Mouse (Mus musculus): Measurements from ENCODE around the gene AC109138.7. TPM values are rescaled to one million over a fixed set of nuclear protein-coding genes. Genes with fewer than 3 reads are reported as not detected.
A peak's percentile ranks its signal among the peaks of the same experiment; 100 is the strongest.

The AC109138.7 gene
- total and polyA plus RNA-seq, 2 experiments, result not detected

GRCm38 (mm10) chr19:4254230-4254629 is 40.1 kb downstream of the AC109138.7 start:
- Histone ChIP-seq H3K27me3 (ENCODE audit: control insufficient read depth, insufficient read depth, low read length) (no peaks in the 10 kb centered on the region), H3K79me2 (ENCODE audit: control insufficient read depth, insufficient read depth, low read length) (no peaks in the 10 kb centered on the region), H3K9ac (ENCODE audit: low read depth, low read length) (no peak overlapping the region), H3K4me1 (ENCODE audit: control insufficient read depth, insufficient read depth, low read length) (no peaks in the 10 kb centered on the region), H3K4me3 (ENCODE audit: insufficient read depth, low read depth, low read length) (no peak overlapping the region), H3K27ac (replicated peaks; ENCODE audit: insufficient read depth, low read depth, low read length) (no peak overlapping the region), H3K36me3 (ENCODE audit: control insufficient read depth, insufficient read depth, low read length) (no peaks in the 10 kb centered on the region)
- no peak for DNase-seq (ENCODE audit: extremely low read depth, low read depth, low spot score)
- TF ChIP-seq POLR2A (IDR thresholded peaks at IDR 0.05; ENCODE audit: extremely low read depth, insufficient read depth, low read length), result no peak
- no peak for TF ChIP-seq CTCF (IDR thresholded peaks at IDR 0.05; ENCODE audit: low read depth, low read length)
- WGBS, result 95% methylated on average over 7 of the region's 7 CpGs

DNA sequence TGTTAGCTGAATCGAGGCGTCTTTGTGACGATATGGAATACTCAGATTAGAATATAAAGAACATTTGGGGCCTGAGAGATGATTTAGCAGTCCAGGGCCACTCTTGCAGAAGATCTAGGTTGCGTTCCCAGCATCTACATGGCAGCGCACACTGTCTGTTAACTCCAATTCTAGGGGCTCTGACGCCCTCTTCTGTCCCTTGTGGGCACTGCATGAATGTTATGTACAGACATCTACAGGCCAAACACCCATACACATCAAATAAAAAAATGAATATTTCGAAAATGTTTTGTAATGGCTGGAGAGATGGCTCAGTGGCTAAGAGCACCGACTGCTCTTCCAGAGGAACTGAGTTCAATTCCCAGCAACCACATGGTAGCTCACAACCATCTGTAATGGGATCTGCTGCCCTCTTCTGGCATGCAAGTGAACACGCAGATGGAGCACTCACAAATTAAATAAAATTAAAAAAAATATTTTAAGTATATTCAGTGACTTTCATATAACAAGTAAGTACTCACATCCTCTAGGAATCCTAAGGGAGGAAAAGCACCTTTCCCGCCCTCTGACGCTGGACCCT is 41.5 kb downstream of the AC109138.7 start:
- Histone ChIP-seq H3K36me3 (ENCODE audit: control insufficient read depth, insufficient read depth, low read length) (no peaks in the 10 kb centered on the region), H3K4me3 (ENCODE audit: insufficient read depth, low read depth, low read length) (no peak overlapping the region), H3K9ac (ENCODE audit: low read depth, low read length) (no peak overlapping the region), H3K79me2 (ENCODE audit: control insufficient read depth, insufficient read depth, low read length) (no peaks in the 10 kb centered on the region), H3K27me3 (ENCODE audit: control insufficient read depth, insufficient read depth, low read length) (no peaks in the 10 kb centered on the region), H3K4me1 (ENCODE audit: control insufficient read depth, insufficient read depth, low read length) (no peaks in the 10 kb centered on the region), H3K27ac (replicated peaks; ENCODE audit: insufficient read depth, low read depth, low read length) (no peak overlapping the region)
- DNase-seq (ENCODE audit: extremely low read depth, low read depth, low spot score), result no peak
- TF ChIP-seq POLR2A (IDR thresholded peaks at IDR 0.05; ENCODE audit: extremely low read depth, insufficient read depth, low read length) (no peak), CTCF (IDR thresholded peaks at IDR 0.05; ENCODE audit: low read depth, low read length) (no peak; the same call in 1 of the 2 replicates)
- 87% methylated on average over 11 of the region's 11 CpGs for WGBS

- TF ChIP-seq CTCF (IDR thresholded peaks at IDR 0.05; ENCODE audit: low read depth, low read length) (peak; percentile 95), POLR2A (IDR thresholded peaks at IDR 0.05; ENCODE audit: extremely low read depth, insufficient read depth, low read length) (no peak)
- Histone ChIP-seq H3K36me3 (ENCODE audit: control insufficient read depth, insufficient read depth, low read length) (no peaks in the 10 kb centered on the region), H3K79me2 (ENCODE audit: control insufficient read depth, insufficient read depth, low read length) (no peaks in the 10 kb centered on the region), H3K4me3 (ENCODE audit: insufficient read depth, low read depth, low read length) (peak overlapping the region; percentile 67), H3K27me3 (ENCODE audit: control insufficient read depth, insufficient read depth, low read length) (no peaks in the 10 kb centered on the region), H3K4me1 (ENCODE audit: control insufficient read depth, insufficient read depth, low read length) (no peaks in the 10 kb centered on the region), H3K9ac (ENCODE audit: low read depth, low read length) (peak overlapping the region; percentile 50), H3K27ac (replicated peaks; ENCODE audit: insufficient read depth, low read depth, low read length) (no peak overlapping the region)
- DNase-seq (ENCODE audit: extremely low read depth, low read depth, low spot score), result peak; percentile 84
- WGBS, result 2% methylated on average over 41 of the region's 41 CpGs
Observed at GRCm38 (mm10) chr19:4257216-4257896, 43.2 kb downstream of the AC109138.7 start.

GRCm38 (mm10) chr19:4257897-4258252 is 43.7 kb downstream of the AC109138.7 start:
- no peak for TF ChIP-seq POLR2A (IDR thresholded peaks at IDR 0.05; ENCODE audit: extremely low read depth, insufficient read depth, low read length)
- no peak for TF ChIP-seq CTCF (IDR thresholded peaks at IDR 0.05; ENCODE audit: low read depth, low read length)
- no peak for DNase-seq (ENCODE audit: extremely low read depth, low read depth, low spot score)
- H3K27ac ChIP-seq (replicated peaks; ENCODE audit: insufficient read depth, low read depth, low read length), result no peak overlapping the region

GRCm38 (mm10) chr19:4261038-4261698 is 47.0 kb downstream of the AC109138.7 start:
- no peak for DNase-seq (ENCODE audit: extremely low read depth, low read depth, low spot score)
- no peaks in the 10 kb centered on the region for H3K36me3 ChIP-seq (ENCODE audit: control insufficient read depth, insufficient read depth, low read length)
- no peak overlapping the region for H3K9ac ChIP-seq (ENCODE audit: low read depth, low read length)
- H3K27ac ChIP-seq (replicated peaks; ENCODE audit: insufficient read depth, low read depth, low read length), result no peak overlapping the region
- no peaks in the 10 kb centered on the region for H3K79me2 ChIP-seq (ENCODE audit: control insufficient read depth, insufficient read depth, low read length)
- no peak for TF ChIP-seq CTCF (IDR thresholded peaks at IDR 0.05; ENCODE audit: low read depth, low read length)
- no peak for TF ChIP-seq POLR2A (IDR thresholded peaks at IDR 0.05; ENCODE audit: extremely low read depth, insufficient read depth, low read length)
- WGBS, result 55% methylated on average over 8 of the region's 8 CpGs
- H3K4me1 ChIP-seq (ENCODE audit: control insufficient read depth, insufficient read depth, low read length), result no peaks in the 10 kb centered on the region; the same call in 1 of the 2 replicates
- H3K4me3 ChIP-seq (ENCODE audit: insufficient read depth, low read depth, low read length), result no peak overlapping the region
- no peaks in the 10 kb centered on the region for H3K27me3 ChIP-seq (ENCODE audit: control insufficient read depth, insufficient read depth, low read length)

More at GRCm38 (mm10) chr19:4257897-4258252, 43.7 kb downstream of the AC109138.7 start:
- Histone ChIP-seq H3K79me2 (ENCODE audit: control insufficient read depth, insufficient read depth, low read length) (no peaks in the 10 kb centered on the region), H3K27me3 (ENCODE audit: control insufficient read depth, insufficient read depth, low read length) (no peaks in the 10 kb centered on the region), H3K9ac (ENCODE audit: low read depth, low read length) (no peak overlapping the region; the same call in 1 of the 2 replicates), H3K4me1 (ENCODE audit: control insufficient read depth, insufficient read depth, low read length) (no peaks in the 10 kb centered on the region), H3K4me3 (ENCODE audit: insufficient read depth, low read depth, low read length) (no peak overlapping the region), H3K36me3 (ENCODE audit: control insufficient read depth, insufficient read depth, low read length) (no peaks in the 10 kb centered on the region)
- WGBS, result 40% methylated on average over 12 of the region's 12 CpGs
